Mouse (Mus musculus) brain, adult 2 months (tissue): ENCODE measurements around the gene Arhgef1.
A peak's percentile ranks its signal among the peaks of the same experiment; 100 is the strongest.

Source experiments
- DNase-seq: peaks from one replicate; pipeline ENCODE4 v3.0.0; 2011; ENCODE audit warnings: low read depth, low spot score

Gene Arhgef1

GRCm38 (mm10) chr7:24902630-24903443 lies at the start of gene Arhgef1:
Gene Arhgef1 (plus strand): TSS chr7:24902912.
- peak; percentile 36 for DNase-seq

GRCm38 (mm10) chr7:24853233-24853563 lies 49.5 kb upstream of the Arhgef1 start:
- no peak for DNase-seq

- DNase-seq = no peak
These were observed 49.0 kb upstream of the Arhgef1 start for GRCm38 (mm10) chr7:24853695-24854094.

GRCm38 (mm10) chr7:24856460-24857120 lies 46.1 kb upstream of the Arhgef1 start:
- no peak for DNase-seq

GRCm38 (mm10) chr7:24859234-24859633 lies 43.5 kb upstream of the Arhgef1 start:
- no peak for DNase-seq

- no peak for DNase-seq
These were observed 40.8 kb upstream of the Arhgef1 start, which contains the start of gene Gm9844 for GRCm38 (mm10) chr7:24861913-24862312. Gene Gm9844 (plus strand): TSS chr7:24862213.

- no peak for DNase-seq
These were observed 39.9 kb upstream of the Arhgef1 start for GRCm38 (mm10) chr7:24862853-24863252.

- DNase-seq = no peak
These were observed 38.6 kb upstream of the Arhgef1 start for GRCm38 (mm10) chr7:24864156-24864555.

- no peak for DNase-seq
These were observed 33.6 kb upstream of the Arhgef1 start for GRCm38 (mm10) chr7:24869080-24869479.

GRCm38 (mm10) chr7:24869532-24870165 lies 33.1 kb upstream of the Arhgef1 start, which contains the start of the genes Lypd4 and Dmrtc2:
Gene Lypd4 (minus strand): TSS chr7:24869941.
Gene Dmrtc2 (plus strand): TSS chr7:24870057.
- DNase-seq = no peak

- no peak for DNase-seq
These were observed 25.1 kb upstream of the Arhgef1 start for GRCm38 (mm10) chr7:24877588-24877987.

- DNase-seq = no peak
These were observed 23.1 kb upstream of the Arhgef1 start for GRCm38 (mm10) chr7:24879620-24880019.

GRCm38 (mm10) chr7:24882416-24883199 lies 20.1 kb upstream of the Arhgef1 start:
- no peak for DNase-seq

GRCm38 (mm10) chr7:24883896-24884692 lies 18.6 kb upstream of the Arhgef1 start, which contains the start of gene Rps19:
Gene Rps19 (plus strand): TSS chr7:24884371.
- peak; percentile 100 for DNase-seq

GRCm38 (mm10) chr7:24884693-24885291 lies 17.9 kb upstream of the Arhgef1 start:
- DNase-seq = peak; percentile 31

GRCm38 (mm10) chr7:24885468-24886307 lies 17.0 kb upstream of the Arhgef1 start:
- no peak for DNase-seq

- no peak for DNase-seq
These were observed 16.4 kb upstream of the Arhgef1 start for GRCm38 (mm10) chr7:24886308-24886633.

GRCm38 (mm10) chr7:24887096-24887495 lies 15.6 kb upstream of the Arhgef1 start:
- no peak for DNase-seq

- DNase-seq = no peak
These were observed 13.1 kb upstream of the Arhgef1 start for GRCm38 (mm10) chr7:24889431-24890220.
